8 mouse cellular contexts compared by ENCODE assay signal in the genomic region with DNA sequence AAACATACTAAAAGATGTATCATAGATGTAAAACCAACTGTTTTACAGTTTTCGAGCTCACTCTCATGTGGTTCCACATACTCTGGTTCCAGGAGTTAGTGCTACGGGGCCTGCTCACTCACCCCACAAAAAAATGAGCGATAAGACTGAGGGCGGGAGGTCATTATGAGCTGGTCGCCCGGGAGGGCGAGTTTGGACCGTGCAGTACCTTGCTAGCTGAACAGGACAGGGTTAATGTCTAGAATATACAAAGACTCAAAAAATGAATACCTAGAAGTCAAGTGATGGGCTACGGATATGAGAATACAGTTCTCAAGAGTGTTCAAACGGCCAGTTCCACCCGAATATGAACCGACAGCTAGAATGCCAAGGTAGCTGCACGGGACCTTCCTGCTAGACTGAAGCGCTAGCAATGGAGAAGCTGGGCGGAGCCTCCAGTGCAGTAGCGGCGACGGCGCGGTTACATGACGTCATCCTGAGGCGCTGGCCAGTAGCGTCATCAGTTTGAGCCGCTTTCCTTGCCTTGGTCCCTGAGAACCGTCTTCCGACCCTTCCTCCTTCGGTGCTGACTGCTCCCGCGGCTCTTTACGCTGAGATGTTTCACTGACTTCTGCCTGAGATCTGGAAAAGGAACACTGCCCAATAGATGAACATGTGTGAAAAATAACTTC. TPM values are rescaled to one million over a fixed set of nuclear protein-coding genes. Genes with fewer than 3 reads are reported as not detected.
A peak's percentile ranks its signal among the peaks of the same experiment; 100 is the strongest.
DNase-seq lines count a peak whose midpoint lies in the region; ATAC-seq lines count a peak whose summit lies in the region.

No protein-coding gene starts in this region.

- peaks cover 4% of the 10 kb centered on the region; the same call in 1 of the 2 replicates for H3K4me1 ChIP-seq in lung, embryonic 16.5 days (replicated peaks; ENCODE audit: control insufficient read depth, insufficient read depth, low read length)

- peak overlapping the region; percentile 77 for H3K9ac ChIP-seq in lung, embryonic 16.5 days (ENCODE audit: low read length)

- DNase-seq in MEL-GATA-1-ER (ENCODE audit: extremely low read depth, low read depth), result peak; percentile 83
- peak; percentile 95 for DNase-seq in cerebellum, adult 8-10 months
- peak; percentile 96 for DNase-seq in forelimb bud, embryonic 11.5 days (ENCODE audit: low read depth, low spot score)
- peak; percentile 96 for DNase-seq in layer of hippocampus, adult 9-10 months (ENCODE audit: low spot score)
- peak; percentile 93 for DNase-seq in ovary, postnatal 10 days (ENCODE audit: low spot score)
- DNase-seq in thymus, postnatal 10 days (ENCODE audit: low spot score in 2 of 2), result peak; percentile 88 to 93

- no peaks in the 10 kb centered on the region for H3K9me3 ChIP-seq in lung, embryonic 16.5 days (ENCODE audit: control insufficient read depth, low read length)

- H3K27me3 ChIP-seq in lung, embryonic 16.5 days (ENCODE audit: control insufficient read depth, insufficient read depth, low read depth, low read length), result peaks cover 4% of the 10 kb centered on the region; the same call in 1 of the 2 replicates

- 2% methylated on average over 30 of the region's 30 CpGs for WGBS in lung, embryonic 16.5 days

- H3K27ac ChIP-seq in lung, embryonic 16.5 days (ENCODE audit: low read length), result peak overlapping the region; percentile 66; the same call in 1 of the 2 replicates

- H3K36me3 ChIP-seq in lung, embryonic 16.5 days (ENCODE audit: control insufficient read depth, insufficient read depth, low read length), result no peaks in the 10 kb centered on the region

- H3K4me2 ChIP-seq in lung, embryonic 16.5 days (ENCODE audit: low read depth, low read length), result peak overlapping the region; percentile 67

- H3K4me3 ChIP-seq in lung, embryonic 16.5 days (ENCODE audit: low read length), result peak overlapping the region; percentile 69

- peak; percentile 94 to 97 for ATAC-seq in hematopoietic stem cell, adult 5-6 weeks (replicated peaks in 1 of 2; ENCODE audit: insufficient read depth in 1 of 2, low FRiP score in 2 of 2, low TSS enrichment in 1 of 2, low read depth in 1 of 2, poor library complexity in 2 of 2, severe bottlenecking in 2 of 2)
- ATAC-seq in lung, embryonic 16.5 days (ENCODE audit: low read depth), result peak; percentile 98

RNA-seq across cellular contexts. Expression of a gene that starts 29.4 kb away (rescaled TPM):
- total RNA-seq in hematopoietic stem cell, adult 5-6 weeks (2017), result not detected in 2 replicates
- polyA plus RNA-seq in lung, embryonic 16.5 days (2015; fragmentation: Nextera tagmentation; extraction: Ambion mirVana), result 2.5 and 3.3 TPM in 2 replicates

RNA-seq across cellular contexts. Expression of a gene that starts 32.7 kb away (rescaled TPM):
- 14.4 and 20.3 TPM in 2 replicates for total RNA-seq in hematopoietic stem cell, adult 5-6 weeks (2017)
- polyA plus RNA-seq in lung, embryonic 16.5 days (2015; fragmentation: Nextera tagmentation; extraction: Ambion mirVana), result 22.2 and 23.8 TPM in 2 replicates

RNA-seq across cellular contexts. Expression of a gene that starts 32.9 kb away (rescaled TPM):
- total RNA-seq in hematopoietic stem cell, adult 5-6 weeks (2017), result 53.8 and 62.5 TPM in 2 replicates
- polyA plus RNA-seq in lung, embryonic 16.5 days (2015; fragmentation: Nextera tagmentation; extraction: Ambion mirVana), result 52.4 and 57.1 TPM in 2 replicates

Comparison
In these comparisons a context has a peak if more than half of its experiments do, and no peak if none do; other contexts are left out.
1. Peak in every context shown above with its lines: DNase-seq, ATAC-seq, H3K4me3 ChIP-seq and H3K27ac ChIP-seq.